8 mouse cellular contexts compared by ENCODE assay signal in genomic region chr7:116323331-116323964, GRCm38 (mm10). TPM values are rescaled to one million over a fixed set of nuclear protein-coding genes. Genes with fewer than 3 reads are reported as not detected.
DNase-seq lines count a peak whose midpoint lies in the region; ATAC-seq and TF ChIP-seq lines count a peak whose summit lies in the region.
"Had no signal": no experiment of that assay in that cellular context is flagged by ENCODE, and none has a peak within 500 bp of the region (broad histone marks: within the 10 kb centered on the region; RNA-seq: fewer than 3 reads in every experiment).

No protein-coding gene starts in this region.

- 0 out of 2 replicates have a peak, but pooled peaks cover under 1% of the 10 kb centered on the region for H3K36me3 ChIP-seq in forebrain, postnatal 0 days (ENCODE audit: insufficient read depth)

- no peak overlapping the region for H3K9ac ChIP-seq in forebrain, postnatal 0 days
- H3K9ac ChIP-seq: limb, embryonic 12.5 days had no signal

- peak; percentile 82 for TF ChIP-seq CTCF in forebrain, postnatal 0 days (IDR thresholded peaks at IDR 0.05; ENCODE audit: low read depth)

- no peak overlapping the region for H3K4me3 ChIP-seq in forebrain, postnatal 0 days (ENCODE audit: low read depth, low read length)
- H3K4me3 ChIP-seq: limb, embryonic 12.5 days had no signal

- DNase-seq in NIH3T3 (ENCODE audit: low read depth) = peak; percentile 84
- peak; percentile 57 to 60 for DNase-seq in cerebellum, adult 18-20 months
- DNase-seq in forebrain, postnatal 0 days = peak; percentile 76
- DNase-seq in layer of hippocampus, postnatal 25 days (ENCODE audit: extremely low spot score in 1 of 2, low spot score in 1 of 2) = peak; percentile 40 to 66
- peak; percentile 82 for DNase-seq in lung, postnatal 36 days
- DNase-seq in right cerebral cortex, postnatal 14 days = peak; percentile 67

- no peak overlapping the region for H3K27ac ChIP-seq in forebrain, postnatal 0 days (ENCODE audit: low read depth, low read length)
- H3K27ac ChIP-seq: limb, embryonic 12.5 days had no signal

- H3K4me1 ChIP-seq in forebrain, postnatal 0 days (ENCODE audit: insufficient read depth) = no peaks in the 10 kb centered on the region
- H3K4me1 ChIP-seq: limb, embryonic 12.5 days had no signal

- no peak overlapping the region for H3K4me2 ChIP-seq in forebrain, postnatal 0 days (ENCODE audit: low read depth)
- H3K4me2 ChIP-seq: limb, embryonic 12.5 days had no signal

- no peaks in the 10 kb centered on the region for H3K27me3 ChIP-seq in forebrain, postnatal 0 days (ENCODE audit: insufficient read depth, low read length)
- H3K27me3 ChIP-seq: limb, embryonic 12.5 days had no signal

- H3K9me3 ChIP-seq in forebrain, postnatal 0 days (ENCODE audit: low read length) = no peaks in the 10 kb centered on the region
- H3K9me3 ChIP-seq: limb, embryonic 12.5 days had no signal

- ATAC-seq in forebrain, postnatal 0 days = peak; percentile 59
- peak; percentile 80 to 92 for ATAC-seq in hematopoietic stem cell, adult 5-6 weeks (replicated peaks in 1 of 2; ENCODE audit: insufficient read depth in 1 of 2, low FRiP score in 2 of 2, low TSS enrichment in 1 of 2, low read depth in 1 of 2, poor library complexity in 2 of 2, severe bottlenecking in 2 of 2)

- 31% methylated on average over 10 of the region's 10 CpGs for WGBS in forebrain, postnatal 0 days

RNA-seq across cellular contexts. Expression of gene Rps13, which starts 10.5 kb away (rescaled TPM):
- 588 and 1,020 TPM in 2 replicates for total RNA-seq in forebrain, postnatal 0 days (2014; rRNA removed)
- 505 and 644 TPM in 2 replicates for polyA plus RNA-seq in forebrain, postnatal 0 days (2015; fragmentation: Nextera tagmentation; extraction: Ambion mirVana)
- 3,931 and 4,423 TPM in 2 replicates for total RNA-seq in hematopoietic stem cell, adult 5-6 weeks (2017)
- total RNA-seq in layer of hippocampus, postnatal 25 days (2021) = 100 to 1,000 TPM; 217 to 259 TPM

RNA-seq across cellular contexts. Expression of gene Plekha7, which starts 15.3 kb away (rescaled TPM):
- total RNA-seq in forebrain, postnatal 0 days (2014; rRNA removed) = 9.9 and 17.0 TPM in 2 replicates
- polyA plus RNA-seq in forebrain, postnatal 0 days (2015; fragmentation: Nextera tagmentation; extraction: Ambion mirVana) = 3.3 and 5.4 TPM in 2 replicates
- 2.4 and 7.0 TPM in 2 replicates for total RNA-seq in hematopoietic stem cell, adult 5-6 weeks (2017)
- total RNA-seq in layer of hippocampus, postnatal 25 days (2021) = 10 to 100 TPM; 17.3 to 22.8 TPM
